Mouse (Mus musculus) thymus, postnatal 14 days (tissue): ENCODE results near the gene Il7r.

Source experiments
- DNase-seq: peaks from one replicate; pipeline ENCODE4 v3.0.0; 2021

The Il7r gene

DNA sequence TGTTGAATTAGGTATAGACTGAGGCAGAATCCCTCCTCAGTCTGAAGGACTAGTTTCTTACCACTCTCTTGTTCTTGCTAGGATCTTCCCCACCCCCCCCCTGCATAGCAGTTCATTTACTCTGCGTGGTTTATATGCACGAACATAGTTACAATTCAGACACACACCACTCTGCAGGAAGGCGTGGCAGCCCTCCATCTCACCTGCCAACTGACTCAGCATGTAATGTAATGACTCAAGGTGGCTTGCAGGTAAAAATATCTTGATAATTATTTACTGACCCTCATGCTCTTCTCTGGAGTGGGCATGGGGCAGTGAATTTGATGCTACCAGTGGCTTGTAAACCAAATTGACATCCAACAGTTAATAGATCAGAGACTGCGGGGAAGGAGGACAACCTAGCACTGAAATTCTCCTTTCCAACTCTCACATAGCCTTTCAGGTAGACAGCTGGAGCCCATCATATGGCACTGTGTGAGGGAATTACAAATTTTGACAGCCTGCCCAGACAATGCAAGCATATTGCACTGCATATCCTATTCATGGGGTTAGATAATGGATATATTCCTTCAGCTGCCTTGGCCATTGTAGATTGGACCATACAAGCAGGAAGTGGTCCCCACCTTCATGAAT, 58.8 kb downstream of the Il7r start:
- DNase-seq: no peak

DNA sequence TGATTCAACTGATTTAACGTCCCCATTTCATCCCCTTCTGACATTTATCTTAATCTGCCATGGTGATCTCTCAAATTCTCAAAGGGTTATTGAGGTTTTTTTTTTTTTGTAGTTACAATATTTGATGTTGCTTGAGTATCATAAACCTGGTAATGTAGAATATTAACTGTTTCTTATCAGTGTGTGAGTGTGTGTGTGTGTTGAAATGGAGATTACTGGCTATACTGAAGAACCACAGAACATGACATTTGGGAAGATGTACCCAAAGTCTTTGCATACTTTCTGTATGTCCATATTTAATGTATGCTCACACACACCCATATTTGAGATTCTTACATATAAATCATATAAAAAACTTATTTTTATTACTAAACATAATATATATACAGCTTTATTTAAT, 65.9 kb downstream of the Il7r start:
- DNase-seq: no peak

DNA sequence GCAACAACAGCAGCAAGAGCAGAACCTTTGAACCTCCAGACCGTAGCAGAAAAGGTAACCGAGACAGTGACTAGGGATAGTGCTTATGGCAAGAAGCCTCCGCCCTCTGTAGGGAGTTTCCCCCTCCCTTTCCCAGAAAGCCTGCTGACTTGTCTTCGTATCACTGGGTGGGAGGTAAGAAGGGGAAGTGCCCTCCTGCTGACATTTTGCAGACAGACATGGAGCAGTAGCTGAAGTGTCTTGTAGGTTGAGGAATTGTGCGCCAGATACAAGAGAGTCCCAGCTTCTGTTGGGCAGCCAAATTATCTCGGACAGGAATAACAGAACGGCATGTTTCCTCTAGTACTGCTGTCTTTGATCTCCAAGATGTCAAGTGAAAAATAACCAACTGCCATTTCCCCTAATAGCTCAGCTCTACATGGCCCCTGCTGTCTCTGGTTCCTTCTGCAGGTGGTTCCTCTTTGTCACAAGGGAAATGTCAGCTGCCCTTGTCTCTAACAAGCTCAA, 66.4 kb downstream of the Il7r start:
- DNase-seq: peak; percentile 9
